Mouse (Mus musculus) stomach, postnatal 0 days (tissue): ENCODE measurements at regions not wholly inside any gene's neighbourhood (a gene's known extent, or its start where the extent isn't known, plus 50 kb on each side); places are given as distances from the start of the nearest gene placed in this dataset.

ENCODE experiments used
- CTCF ChIP-seq: IDR thresholded peaks from 2 replicates; pipeline ENCODE4 v1.5.1; 2016; ENCODE audit warnings: antibody characterized with exemption, low read depth, mild to moderate bottlenecking, moderate library complexity
- EP300 ChIP-seq: optimal IDR thresholded peaks from 2 replicates; pipeline ENCODE3; 2016; ENCODE audit warnings: antibody characterized with exemption

DNA sequence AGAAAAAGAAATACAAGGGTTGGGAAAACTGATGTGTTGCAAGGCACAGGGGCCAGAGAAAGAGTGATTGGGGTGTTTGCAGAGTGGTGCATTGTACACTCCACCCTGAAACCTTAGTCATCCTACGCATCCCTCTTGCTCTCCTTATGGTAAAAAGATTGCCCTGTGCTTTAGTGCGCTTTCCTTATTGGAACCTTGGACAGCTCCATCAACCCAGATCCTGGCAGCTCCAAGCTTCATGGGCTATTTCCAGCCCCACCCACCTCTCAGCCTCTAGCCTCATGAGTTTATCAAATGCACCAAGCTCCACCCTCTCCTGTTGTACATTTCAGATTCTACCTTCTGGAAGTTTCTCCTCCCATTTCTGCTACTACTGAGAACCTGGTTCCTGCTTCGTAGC lies 167.3 kb downstream of the Cct6b start:
- TF ChIP-seq CTCF (no peak), EP300 (no peak)
